Mouse (Mus musculus) ES-Bruce4 (cell line): ENCODE results near the gene Cgref1. TPM values are rescaled to one million over a fixed set of nuclear protein-coding genes. Genes with fewer than 3 reads are reported as not detected.
A peak's percentile ranks its signal among the peaks of the same experiment; 100 is the strongest.

ENCODE experiments used
- H3K27ac ChIP-seq: 2 replicates; pipeline ENCODE4 v1.5.1; 2012; ENCODE audit warnings: low read length, inconsistent platforms; ENCODE audit not compliant: insufficient read depth
- H3K27me3 ChIP-seq: 2 replicates; pipeline ENCODE4 v1.6.1; 2012; ENCODE audit warnings: mild to moderate bottlenecking, low read length, inconsistent platforms; ENCODE audit not compliant: control insufficient read depth, poor library complexity, insufficient read depth, severe bottlenecking
- H3K36me3 ChIP-seq: 2 replicates; pipeline ENCODE4 v1.6.1; 2012; ENCODE audit warnings: inconsistent platforms, mild to moderate bottlenecking, low read length, moderate library complexity; ENCODE audit not compliant: control insufficient read depth, poor library complexity, insufficient read depth, severe bottlenecking
- H3K4me1 ChIP-seq: one replicate; pipeline ENCODE4 v1.8.1; 2011; ENCODE audit warnings: low read length; ENCODE audit not compliant: control insufficient read depth, insufficient read depth
- H3K4me3 ChIP-seq: 2 replicates; pipeline ENCODE4 v1.5.1; 2011; ENCODE audit warnings: low read depth, mild to moderate bottlenecking, low read length
- H3K9ac ChIP-seq: 2 replicates; pipeline ENCODE4 v1.6.1; 2012; ENCODE audit warnings: low read depth, mild to moderate bottlenecking, inconsistent platforms; ENCODE audit not compliant: poor library complexity, severe bottlenecking
- H3K9me3 ChIP-seq: replicated peaks from 2 replicates; pipeline ENCODE4 v1.6.1; 2012; ENCODE audit warnings: mild to moderate bottlenecking, low read length, inconsistent platforms; ENCODE audit not compliant: control insufficient read depth, poor library complexity, insufficient read depth, severe bottlenecking
- CTCF ChIP-seq: IDR thresholded peaks from one replicate; pipeline ENCODE4 v1.8.1; 2011; ENCODE audit warnings: low read depth, low read length
- EP300 ChIP-seq: IDR thresholded peaks from 2 replicates; pipeline ENCODE4 v1.6.1; 2011; ENCODE audit warnings: low read depth, low read length; ENCODE audit not compliant: insufficient read depth
- POLR2A ChIP-seq: IDR thresholded peaks from one replicate; pipeline ENCODE4 v1.8.1; 2011; ENCODE audit warnings: low read length; ENCODE audit not compliant: insufficient read depth
- polyA plus RNA-seq: library from polyadenylated mRNA; stranded (reverse); fragments of >200 nt; gene quantifications from 2 replicates; pipeline ENCODE4 v1.2.4, GENCODE M21; 2011; ENCODE audit warnings: low read depth; ENCODE audit not compliant: missing spikeins, insufficient read depth, insufficient read length

The Cgref1 gene
- polyA plus RNA-seq, result 26.1 and 26.3 TPM in 2 replicates

- H3K4me1 ChIP-seq, result no peaks in the 10 kb centered on the region
- H3K27me3 ChIP-seq, result no peaks in the 10 kb centered on the region
- peak within 1 kb of the TSS; percentile 87 for H3K9ac ChIP-seq
- peak within 1 kb of the TSS; percentile 60 for H3K4me3 ChIP-seq
- no peak for TF ChIP-seq EP300
- TF ChIP-seq POLR2A, result peak; percentile 14
- peak; percentile 75 for TF ChIP-seq CTCF
- H3K27ac ChIP-seq, result no peak within 1 kb of the TSS
- no peaks in the 10 kb centered on the region for H3K9me3 ChIP-seq
- no peaks in the 10 kb centered on the region for H3K36me3 ChIP-seq
Measured at GRCm38 (mm10) chr5:30944956-30945781, at the start of gene Cgref1. Gene Cgref1 (minus strand): TSS chr5:30945591.

GRCm38 (mm10) chr5:30994074-30994473 lies 48.7 kb upstream of the Cgref1 start:
- no peak overlapping the region for H3K4me3 ChIP-seq
- H3K9ac ChIP-seq, result no peak overlapping the region
- no peaks in the 10 kb centered on the region for H3K9me3 ChIP-seq
- H3K36me3 ChIP-seq, result no peaks in the 10 kb centered on the region
- H3K27me3 ChIP-seq, result no peaks in the 10 kb centered on the region
- TF ChIP-seq CTCF (no peak), EP300 (no peak), POLR2A (no peak)
- H3K27ac ChIP-seq, result no peak overlapping the region
- H3K4me1 ChIP-seq, result no peaks in the 10 kb centered on the region

- no peaks in the 10 kb centered on the region for H3K9me3 ChIP-seq
- H3K4me1 ChIP-seq, result no peaks in the 10 kb centered on the region
- H3K27me3 ChIP-seq, result no peaks in the 10 kb centered on the region
- TF ChIP-seq EP300, result no peak
- TF ChIP-seq POLR2A, result no peak
- TF ChIP-seq CTCF, result no peak
- no peaks in the 10 kb centered on the region for H3K36me3 ChIP-seq
- H3K4me3 ChIP-seq, result no peak overlapping the region
- H3K27ac ChIP-seq, result no peak overlapping the region
- H3K9ac ChIP-seq, result no peak overlapping the region
Measured at GRCm38 (mm10) chr5:30992980-30993676, 47.7 kb upstream of the Cgref1 start.

- Histone ChIP-seq H3K27ac (no peak overlapping the region), H3K36me3 (no peaks in the 10 kb centered on the region), H3K9ac (no peak overlapping the region; the same call in 1 of the 2 replicates), H3K4me3 (no peak overlapping the region), H3K4me1 (no peaks in the 10 kb centered on the region), H3K9me3 (no peaks in the 10 kb centered on the region), H3K27me3 (no peaks in the 10 kb centered on the region)
- TF ChIP-seq POLR2A (no peak), EP300 (no peak), CTCF (peak; percentile 9)
Measured at GRCm38 (mm10) chr5:30982357-30982756, 37.0 kb upstream of the Cgref1 start.

- H3K9ac ChIP-seq, result no peak overlapping the region
Measured at GRCm38 (mm10) chr5:30974870-30975656, 29.7 kb upstream of the Cgref1 start.

More at GRCm38 (mm10) chr5:30974870-30975656, 29.7 kb upstream of the Cgref1 start:
- no peaks in the 10 kb centered on the region for H3K27me3 ChIP-seq
- H3K36me3 ChIP-seq, result no peaks in the 10 kb centered on the region
- no peaks in the 10 kb centered on the region for H3K9me3 ChIP-seq
- TF ChIP-seq POLR2A (no peak), CTCF (no peak)
- no peak overlapping the region for H3K27ac ChIP-seq
- no peak overlapping the region for H3K4me3 ChIP-seq
- no peaks in the 10 kb centered on the region for H3K4me1 ChIP-seq
